Mouse (Mus musculus) heart, embryonic 15.5 days (tissue): ENCODE measurements around the gene Thra. TPM values are rescaled to one million over a fixed set of nuclear protein-coding genes. Genes with fewer than 3 reads are reported as not detected.
"Not testable (repeated sequence)": the region's sequence is repeated elsewhere in the genome, so short reads cannot be mapped to it uniquely, and the experiment has no call there.

Source experiments
- ATAC-seq: fragments of 200-750 bp; cut with Nextera tagmentation; replicated peaks from 2 replicates; pipeline ENCODE4 v1.8.0; 2017; ENCODE audit warnings: low read depth, moderate TSS enrichment; ENCODE audit not compliant: insufficient number of reproducible peaks, insufficient read depth, low FRiP score
- H3K27ac ChIP-seq: fragments of 300-500 bp; sonication (generic); 2 replicates; pipeline ENCODE4 v1.5.1; 2015; ENCODE audit warnings: mild to moderate bottlenecking, inconsistent platforms
- H3K27me3 ChIP-seq: fragments of 300-500 bp; sonication (generic); 2 replicates; pipeline ENCODE4 v1.6.1; 2015; ENCODE audit warnings: inconsistent platforms
- H3K36me3 ChIP-seq: fragments of 300-500 bp; sonication (generic); 2 replicates; pipeline ENCODE4 v1.6.1; 2015; ENCODE audit warnings: mild to moderate bottlenecking, inconsistent platforms
- H3K4me1 ChIP-seq: fragments of 300-500 bp; sonication (generic); replicated peaks from 2 replicates; pipeline ENCODE4 v1.6.1; 2015; ENCODE audit warnings: inconsistent platforms
- H3K4me2 ChIP-seq: fragments of 300-500 bp; sonication (generic); 2 replicates; pipeline ENCODE4 v1.6.1; 2015; ENCODE audit warnings: inconsistent platforms, mild to moderate bottlenecking, moderate library complexity
- H3K4me3 ChIP-seq: fragments of 300-500 bp; sonication (generic); 2 replicates; pipeline ENCODE4 v1.5.1; 2015; ENCODE audit warnings: mild to moderate bottlenecking, inconsistent platforms
- H3K9ac ChIP-seq: fragments of 300-500 bp; sonication (generic); 2 replicates; pipeline ENCODE4 v1.6.1; 2015; ENCODE audit warnings: mild to moderate bottlenecking, inconsistent platforms
- H3K9me3 ChIP-seq: fragments of 300-500 bp; sonication (generic); replicated peaks from 2 replicates; pipeline ENCODE4 v1.6.1; 2016; ENCODE audit warnings: inconsistent platforms
- WGBS: fragments of 180-500 bp; shearing (Covaris S2); methylation state at CpG from one replicate; pipeline ENCODE4 v1.1.7; 2015; ENCODE audit warnings: mixed read lengths; 5-methylcytosine and 5-hydroxymethylcytosine counted together
- polyA plus RNA-seq: library from polyadenylated mRNA; unstranded; fragments of >200 nt; fragmentation: Nextera tagmentation; extraction: Ambion mirVana; gene quantifications from 2 replicates; pipeline ENCODE4 v1.2.1, GENCODE M21; 2015

Thra gene
- polyA plus RNA-seq, 1 experiment from 2014 or later, result 34.8 TPM

GRCm38 (mm10) chr11:98705021-98705420, 35.4 kb upstream of the Thra start:
- Histone ChIP-seq H3K9ac (no peak overlapping the region), H3K36me3 (peaks cover 19% of the 10 kb centered on the region), H3K27me3 (0 out of 2 replicates have a peak, but pooled peaks cover 3% of the 10 kb centered on the region), H3K27ac (no peak overlapping the region), H3K4me3 (no peak overlapping the region), H3K4me1 (peaks cover 39% of the 10 kb centered on the region), H3K9me3 (no peaks in the 10 kb centered on the region), H3K4me2 (no peak overlapping the region)
- no peak for ATAC-seq
- 85% methylated on average over 10 of the region's 10 CpGs for WGBS

GRCm38 (mm10) chr11:98707401-98708281, 32.8 kb upstream of the Thra start:
- H3K4me2 ChIP-seq, result peak overlapping the region; percentile 19; the same call in 1 of the 2 replicates
- peak; percentile 67 for ATAC-seq
- no peak overlapping the region for H3K9ac ChIP-seq
- peak overlapping the region; percentile 84 for H3K27ac ChIP-seq
- H3K4me3 ChIP-seq, result no peak overlapping the region
- H3K9me3 ChIP-seq, result no peaks in the 10 kb centered on the region
- H3K4me1 ChIP-seq, result peaks cover 37% of the 10 kb centered on the region
- 65% methylated on average over 22 of the region's 22 CpGs for WGBS
- peaks cover 28% of the 10 kb centered on the region for H3K36me3 ChIP-seq
- H3K27me3 ChIP-seq, result no peaks in the 10 kb centered on the region

GRCm38 (mm10) chr11:98708282-98708956, 32.0 kb upstream of the Thra start:
- H3K27ac ChIP-seq, result peak overlapping the region; percentile 84
- H3K9me3 ChIP-seq, result no peaks in the 10 kb centered on the region
- no peak; the same call in 1 of the 2 replicates for ATAC-seq
- no peak overlapping the region for H3K9ac ChIP-seq
- peaks cover 37% of the 10 kb centered on the region for H3K4me1 ChIP-seq
- H3K4me3 ChIP-seq, result no peak overlapping the region
- no peaks in the 10 kb centered on the region for H3K27me3 ChIP-seq
- WGBS, result 72% methylated on average over 19 of the region's 19 CpGs
- H3K4me2 ChIP-seq, result peak overlapping the region; percentile 19; the same call in 1 of the 2 replicates
- peaks cover 35% of the 10 kb centered on the region for H3K36me3 ChIP-seq

- ATAC-seq, result no peak
- WGBS, result 56% methylated on average over 26 of the region's 26 CpGs
- Histone ChIP-seq H3K27ac (peak overlapping the region; percentile 84), H3K4me1 (peaks cover 37% of the 10 kb centered on the region), H3K9ac (0 out of 2 replicates have a peak overlapping the region, but pooled peaks have one; percentile 13), H3K4me2 (0 out of 2 replicates have a peak overlapping the region, but pooled peaks have one; percentile 0), H3K36me3 (peaks cover 43% of the 10 kb centered on the region), H3K4me3 (no peak overlapping the region), H3K27me3 (no peaks in the 10 kb centered on the region), H3K9me3 (no peaks in the 10 kb centered on the region)
Measured at GRCm38 (mm10) chr11:98709001-98709741, 31.3 kb upstream of the Thra start.

GRCm38 (mm10) chr11:98710416-98711045, 29.9 kb upstream of the Thra start:
- Histone ChIP-seq H3K4me2 (0 out of 2 replicates have a peak overlapping the region, but pooled peaks have one; percentile 14), H3K27ac (peak overlapping the region; percentile 84), H3K9me3 (no peaks in the 10 kb centered on the region), H3K27me3 (no peaks in the 10 kb centered on the region), H3K4me1 (peaks cover 37% of the 10 kb centered on the region), H3K36me3 (peaks cover 48% of the 10 kb centered on the region; the same call in 1 of the 2 replicates), H3K4me3 (no peak overlapping the region), H3K9ac (no peak overlapping the region)
- peak; percentile 21; the same call in 1 of the 2 replicates for ATAC-seq
- 38% methylated on average over 12 of the region's 12 CpGs for WGBS

GRCm38 (mm10) chr11:98711046-98711434, 29.4 kb upstream of the Thra start:
- Histone ChIP-seq H3K4me3 (no peak overlapping the region), H3K4me1 (peaks cover 37% of the 10 kb centered on the region), H3K9ac (no peak overlapping the region), H3K36me3 (peaks cover 51% of the 10 kb centered on the region; the same call in 1 of the 2 replicates), H3K4me2 (no peak overlapping the region), H3K9me3 (no peaks in the 10 kb centered on the region), H3K27ac (peak overlapping the region; percentile 84), H3K27me3 (no peaks in the 10 kb centered on the region)
- WGBS, result 66% methylated on average over 4 of the region's 4 CpGs
- no peak for ATAC-seq

- not testable (repeated sequence) for H3K27me3 ChIP-seq, H3K4me3 ChIP-seq, ATAC-seq, H3K4me2 ChIP-seq, H3K9me3 ChIP-seq, H3K9ac ChIP-seq
- peaks cover 53% of the 10 kb centered on the region; the same call in 1 of the 2 replicates for H3K36me3 ChIP-seq
- 0 out of 2 replicates have a peak overlapping the region, but pooled peaks have one; percentile 42 for H3K27ac ChIP-seq
- H3K4me1 ChIP-seq, result peaks cover 35% of the 10 kb centered on the region
- 83% methylated on average over 6 of the region's 6 CpGs for WGBS
Measured at GRCm38 (mm10) chr11:98712009-98712408, 28.4 kb upstream of the Thra start.

- peaks cover 55% of the 10 kb centered on the region for H3K36me3 ChIP-seq
- H3K4me1 ChIP-seq, result peaks cover 28% of the 10 kb centered on the region
- no peak for ATAC-seq
- no peak overlapping the region for H3K9ac ChIP-seq
- H3K27ac ChIP-seq, result no peak overlapping the region
- H3K9me3 ChIP-seq, result no peaks in the 10 kb centered on the region
- no peak overlapping the region for H3K4me3 ChIP-seq
- H3K27me3 ChIP-seq, result no peaks in the 10 kb centered on the region
- no peak overlapping the region for H3K4me2 ChIP-seq
- WGBS, result 84% methylated on average over 12 of the region's 12 CpGs
Measured at GRCm38 (mm10) chr11:98713703-98714102, 26.7 kb upstream of the Thra start.

GRCm38 (mm10) chr11:98715946-98716345, 24.5 kb upstream of the Thra start:
- Histone ChIP-seq H3K27me3 (no peaks in the 10 kb centered on the region), H3K36me3 (peaks cover 53% of the 10 kb centered on the region), H3K9me3 (no peaks in the 10 kb centered on the region), H3K9ac (no peak overlapping the region), H3K27ac (no peak overlapping the region), H3K4me2 (no peak overlapping the region), H3K4me3 (no peak overlapping the region), H3K4me1 (peaks cover 17% of the 10 kb centered on the region)
- no peak for ATAC-seq
- WGBS, result 94% methylated on average over 9 of the region's 9 CpGs

GRCm38 (mm10) chr11:98717904-98718303, 22.5 kb upstream of the Thra start:
- Histone ChIP-seq H3K27ac (no peak overlapping the region), H3K4me1 (peaks cover 36% of the 10 kb centered on the region), H3K9me3 (no peaks in the 10 kb centered on the region), H3K4me2 (no peak overlapping the region), H3K9ac (no peak overlapping the region), H3K27me3 (no peaks in the 10 kb centered on the region), H3K4me3 (no peak overlapping the region), H3K36me3 (peaks cover 43% of the 10 kb centered on the region)
- ATAC-seq, result no peak
- 21% methylated on average over 13 of the region's 13 CpGs for WGBS
